Mouse (Mus musculus): ENCODE results near the gene 1810037I17Rik.

1810037I17Rik gene

GRCm38 (mm10) chr3:122924009-122924914, at the start of gene 1810037I17Rik:
Gene 1810037I17Rik, plus strand, starts transcription at chr3:122924203.
- DNase-seq: peak; percentile 96

GRCm38 (mm10) chr3:122876870-122877269, 47.1 kb upstream of the 1810037I17Rik start:
- no peak for DNase-seq

- DNase-seq: no peak
Observed at GRCm38 (mm10) chr3:122877543-122877942, 46.5 kb upstream of the 1810037I17Rik start.

- DNase-seq: no peak
Observed at GRCm38 (mm10) chr3:122878705-122879315, 45.2 kb upstream of the 1810037I17Rik start.

GRCm38 (mm10) chr3:122887505-122888301, 36.3 kb upstream of the 1810037I17Rik start:
- no peak for DNase-seq

GRCm38 (mm10) chr3:122888371-122888819, 35.6 kb upstream of the 1810037I17Rik start:
- DNase-seq: no peak

- no peak for DNase-seq
Observed at GRCm38 (mm10) chr3:122894772-122895171, 29.2 kb upstream of the 1810037I17Rik start, which contains the start of gene Fabp2. Gene Fabp2, plus strand, starts transcription at chr3:122895072.

- no peak for DNase-seq
Observed at GRCm38 (mm10) chr3:122895189-122895731, 28.7 kb upstream of the 1810037I17Rik start.

GRCm38 (mm10) chr3:122898254-122898653, 25.7 kb upstream of the 1810037I17Rik start:
- DNase-seq: no peak

- DNase-seq: peak; percentile 12 to 16
Observed at GRCm38 (mm10) chr3:122903746-122904433, 20.1 kb upstream of the 1810037I17Rik start.

- DNase-seq: no peak
Observed at GRCm38 (mm10) chr3:122907841-122908240, 16.2 kb upstream of the 1810037I17Rik start.

GRCm38 (mm10) chr3:122915493-122915892, 8.5 kb upstream of the 1810037I17Rik start:
- no peak for DNase-seq

- no peak for DNase-seq
Observed at GRCm38 (mm10) chr3:122916191-122916680, 7.8 kb upstream of the 1810037I17Rik start.

- no peak for DNase-seq
Observed at GRCm38 (mm10) chr3:122918672-122919071, 5.3 kb upstream of the 1810037I17Rik start.

- DNase-seq: no peak
Observed at GRCm38 (mm10) chr3:122919260-122919659, 4.7 kb upstream of the 1810037I17Rik start, which contains the start of gene Gm10959. Gene Gm10959, minus strand, starts transcription at chr3:122919360.

- DNase-seq: no peak
Observed at GRCm38 (mm10) chr3:122920572-122921435, 3.2 kb upstream of the 1810037I17Rik start.

- DNase-seq: no peak
Observed at GRCm38 (mm10) chr3:122921676-122922527, 2.1 kb upstream of the 1810037I17Rik start.

GRCm38 (mm10) chr3:122923147-122923546, 856 bp upstream of the 1810037I17Rik start:
- DNase-seq: no peak

GRCm38 (mm10) chr3:122929723-122930122, 5.7 kb downstream of the 1810037I17Rik start:
- DNase-seq: peak in 1 of 2 experiments; percentile 22

GRCm38 (mm10) chr3:122932466-122932865, 8.5 kb downstream of the 1810037I17Rik start:
- DNase-seq: no peak
